Mouse (Mus musculus) heart, embryonic 14.5 days (tissue): ENCODE measurements around the gene Wasf3. TPM values are rescaled to one million over a fixed set of nuclear protein-coding genes. Genes with fewer than 3 reads are reported as not detected.

Source experiments
- polyA plus RNA-seq: library from polyadenylated mRNA; unstranded; fragments of >200 nt; fragmentation: Nextera tagmentation; extraction: Ambion mirVana; gene quantifications from 2 replicates; pipeline ENCODE4 v1.2.1, GENCODE M21; 2014

The Wasf3 gene
- polyA plus RNA-seq, 1 experiment from 2014 or later, result 0.24 TPM

Other genes starting within 250 kb of the Wasf3 start
- gene Gm5565, start 224.4 kb upstream of the Wasf3 start, polyA plus RNA-seq, result not detected in 2 replicates
- not detected in 2 replicates for gene Gm6309, start 214.3 kb upstream of the Wasf3 start, polyA plus RNA-seq
- not detected in 2 replicates for gene 1700001J03Rik, start 199.7 kb upstream of the Wasf3 start, polyA plus RNA-seq
- 39.0 and 39.4 TPM in 2 replicates for gene Rnf6, start 163.4 kb upstream of the Wasf3 start, polyA plus RNA-seq
- gene Cdk8, start 153.8 kb upstream of the Wasf3 start, polyA plus RNA-seq, result 16.7 and 17.1 TPM in 2 replicates
- gene Gm6408, start 97.0 kb downstream of the Wasf3 start, polyA plus RNA-seq, result not detected in 2 replicates
- gene Gm6370, start 106.4 kb downstream of the Wasf3 start, polyA plus RNA-seq, result not detected in 2 replicates
- not detected in 2 replicates for gene 4930449I24Rik, start 117.4 kb downstream of the Wasf3 start, polyA plus RNA-seq
- gene Gm3402, start 129.1 kb downstream of the Wasf3 start, polyA plus RNA-seq, result not detected in 2 replicates
- not detected in 2 replicates for gene Gm3404, start 140.8 kb downstream of the Wasf3 start, polyA plus RNA-seq
- gene Gm3409, start 152.7 kb downstream of the Wasf3 start, polyA plus RNA-seq, result not detected in 2 replicates
- gene Gm3415, start 171.2 kb downstream of the Wasf3 start, polyA plus RNA-seq, result not detected in 2 replicates
- not detected in 2 replicates for gene Gpr12, start 200.3 kb downstream of the Wasf3 start, polyA plus RNA-seq